Mouse (Mus musculus) lung, embryonic 15.5 days (tissue): ENCODE results near the gene Ucp2. TPM values are rescaled to one million over a fixed set of nuclear protein-coding genes. Genes with fewer than 3 reads are reported as not detected.

ENCODE experiments used
- ATAC-seq: fragments of 200-750 bp; cut with Nextera tagmentation; 2 replicates; pipeline ENCODE4 v1.8.0; 2017; ENCODE audit warnings: moderate number of reproducible peaks, borderline replicate concordance; ENCODE audit not compliant: low FRiP score, low TSS enrichment; ENCODE audit errors: extremely low read depth
- H3K27ac ChIP-seq: fragments of 300-500 bp; sonication (generic); 2 replicates; pipeline ENCODE4 v1.5.1; 2015; ENCODE audit warnings: moderate library complexity, mild to moderate bottlenecking, inconsistent platforms
- H3K27me3 ChIP-seq: fragments of 300-500 bp; sonication (generic); 2 replicates; pipeline ENCODE4 v1.6.1; 2015; ENCODE audit warnings: inconsistent platforms
- H3K36me3 ChIP-seq: fragments of 300-500 bp; sonication (generic); 2 replicates; pipeline ENCODE4 v1.6.1; 2015; ENCODE audit warnings: inconsistent platforms
- H3K4me1 ChIP-seq: fragments of 300-500 bp; sonication (generic); 2 replicates; pipeline ENCODE4 v1.6.1; 2015; ENCODE audit warnings: inconsistent platforms
- H3K4me2 ChIP-seq: fragments of 300-500 bp; sonication (generic); 2 replicates; pipeline ENCODE4 v1.6.1; 2015; ENCODE audit warnings: inconsistent platforms, mild to moderate bottlenecking, moderate library complexity
- H3K4me3 ChIP-seq: fragments of 300-500 bp; sonication (generic); 2 replicates; pipeline ENCODE4 v1.5.1; 2015; ENCODE audit warnings: mild to moderate bottlenecking, inconsistent platforms
- H3K9ac ChIP-seq: fragments of 300-500 bp; sonication (generic); 2 replicates; pipeline ENCODE4 v1.6.1; 2015; ENCODE audit warnings: inconsistent platforms
- H3K9me3 ChIP-seq: fragments of 300-500 bp; sonication (generic); 2 replicates; pipeline ENCODE4 v1.6.1; 2016; ENCODE audit warnings: inconsistent platforms
- WGBS: fragments of 180-500 bp; shearing (Covaris S2); methylation state at CpG from one replicate; pipeline ENCODE4 v1.1.7; 2015; 5-methylcytosine and 5-hydroxymethylcytosine counted together
- polyA plus RNA-seq: library from polyadenylated mRNA; unstranded; fragments of >200 nt; fragmentation: Nextera tagmentation; extraction: Ambion mirVana; gene quantifications from 2 replicates; pipeline ENCODE4 v1.2.1, GENCODE M21; 2015

The Ucp2 gene
- polyA plus RNA-seq, 1 experiment from 2014 or later = 279 TPM

- 94% methylated on average over 9 of the region's 9 CpGs for WGBS
- no peak overlapping the region for H3K9ac ChIP-seq
- no peaks in the 10 kb centered on the region for H3K27me3 ChIP-seq
- peaks cover 38% of the 10 kb centered on the region for H3K4me1 ChIP-seq
- no peak overlapping the region for H3K4me2 ChIP-seq
- H3K36me3 ChIP-seq = peaks cover 26% of the 10 kb centered on the region; the same call in 1 of the 2 replicates
- H3K27ac ChIP-seq = no peak overlapping the region
- no peak overlapping the region for H3K4me3 ChIP-seq
- no peak for ATAC-seq
- H3K9me3 ChIP-seq = no peaks in the 10 kb centered on the region
Measured at GRCm38 (mm10) chr7:100496791-100497190, 3.7 kb downstream of the Ucp2 start.

- Histone ChIP-seq H3K9ac (no peak overlapping the region), H3K27ac (no peak overlapping the region), H3K36me3 (peaks cover 26% of the 10 kb centered on the region; the same call in 1 of the 2 replicates), H3K4me2 (no peak overlapping the region), H3K9me3 (no peaks in the 10 kb centered on the region), H3K4me1 (peaks cover 38% of the 10 kb centered on the region), H3K27me3 (no peaks in the 10 kb centered on the region), H3K4me3 (no peak overlapping the region)
- no peak for ATAC-seq
- 64% methylated on average over 4 of the region's 4 CpGs for WGBS
Measured at GRCm38 (mm10) chr7:100497402-100497801, 4.3 kb downstream of the Ucp2 start.

- Histone ChIP-seq H3K9ac (no peak overlapping the region), H3K36me3 (peaks cover 26% of the 10 kb centered on the region; the same call in 1 of the 2 replicates), H3K4me1 (peaks cover 34% of the 10 kb centered on the region), H3K4me3 (no peak overlapping the region), H3K27ac (no peak overlapping the region), H3K27me3 (no peaks in the 10 kb centered on the region), H3K9me3 (no peaks in the 10 kb centered on the region), H3K4me2 (no peak overlapping the region)
- ATAC-seq = no peak
- WGBS = 86% methylated on average over 13 of the region's 13 CpGs
Measured at GRCm38 (mm10) chr7:100497982-100498381, 4.8 kb downstream of the Ucp2 start.

GRCm38 (mm10) chr7:100499465-100499864, 6.3 kb downstream of the Ucp2 start:
- H3K27me3 ChIP-seq = no peaks in the 10 kb centered on the region
- H3K36me3 ChIP-seq = peaks cover 26% of the 10 kb centered on the region; the same call in 1 of the 2 replicates
- no peaks in the 10 kb centered on the region for H3K9me3 ChIP-seq
- no peak overlapping the region for H3K4me3 ChIP-seq
- peaks cover 20% of the 10 kb centered on the region for H3K4me1 ChIP-seq
- H3K9ac ChIP-seq = no peak overlapping the region
- ATAC-seq = no peak
- H3K27ac ChIP-seq = no peak overlapping the region
- H3K4me2 ChIP-seq = no peak overlapping the region

- H3K27me3 ChIP-seq = no peaks in the 10 kb centered on the region
- no peak overlapping the region for H3K27ac ChIP-seq
- no peak overlapping the region for H3K9ac ChIP-seq
- H3K4me1 ChIP-seq = peaks cover 11% of the 10 kb centered on the region
- no peak overlapping the region for H3K4me3 ChIP-seq
- peaks cover 26% of the 10 kb centered on the region; the same call in 1 of the 2 replicates for H3K36me3 ChIP-seq
- no peak for ATAC-seq
- H3K9me3 ChIP-seq = no peaks in the 10 kb centered on the region
- no peak overlapping the region for H3K4me2 ChIP-seq
- WGBS = 53% methylated on average over 16 of the region's 16 CpGs
Measured at GRCm38 (mm10) chr7:100500276-100500977, 7.3 kb downstream of the Ucp2 start.

- Histone ChIP-seq H3K4me2 (no peak overlapping the region), H3K9me3 (no peaks in the 10 kb centered on the region), H3K9ac (no peak overlapping the region), H3K4me1 (peaks cover 3% of the 10 kb centered on the region), H3K27me3 (no peaks in the 10 kb centered on the region), H3K27ac (no peak overlapping the region), H3K36me3 (peaks cover 26% of the 10 kb centered on the region; the same call in 1 of the 2 replicates), H3K4me3 (no peak overlapping the region)
- ATAC-seq = no peak
- WGBS = 67% methylated on average over 6 of the region's 6 CpGs
Measured at GRCm38 (mm10) chr7:100501027-100501843, 8.1 kb downstream of the Ucp2 start.

GRCm38 (mm10) chr7:100501844-100502373, 8.8 kb downstream of the Ucp2 start:
- Histone ChIP-seq H3K36me3 (peaks cover 23% of the 10 kb centered on the region; the same call in 1 of the 2 replicates), H3K4me1 (no peaks in the 10 kb centered on the region; the same call in none of the 2 replicates), H3K27ac (no peak overlapping the region), H3K9me3 (no peaks in the 10 kb centered on the region), H3K9ac (no peak overlapping the region), H3K4me3 (no peak overlapping the region), H3K4me2 (no peak overlapping the region), H3K27me3 (no peaks in the 10 kb centered on the region)
- no peak for ATAC-seq
- WGBS = 58% methylated on average over 2 of the region's 2 CpGs

GRCm38 (mm10) chr7:100502374-100502922, 9.3 kb downstream of the Ucp2 start:
- no peak for ATAC-seq
- H3K36me3 ChIP-seq = peaks cover 18% of the 10 kb centered on the region; the same call in 1 of the 2 replicates
- no peak overlapping the region for H3K4me2 ChIP-seq
- H3K4me3 ChIP-seq = no peak overlapping the region
- H3K9ac ChIP-seq = no peak overlapping the region
- no peak overlapping the region for H3K27ac ChIP-seq
- H3K4me1 ChIP-seq = no peaks in the 10 kb centered on the region; the same call in 1 of the 2 replicates
- H3K9me3 ChIP-seq = no peaks in the 10 kb centered on the region
- no peaks in the 10 kb centered on the region for H3K27me3 ChIP-seq
- 65% methylated on average over 7 of the region's 7 CpGs for WGBS

- no peak for ATAC-seq
Measured at GRCm38 (mm10) chr7:100503076-100503475, 9.9 kb downstream of the Ucp2 start.

GRCm38 (mm10) chr7:100504740-100505487, 11.8 kb downstream of the Ucp2 start:
- Histone ChIP-seq H3K4me3 (no peak overlapping the region), H3K36me3 (no peaks in the 10 kb centered on the region), H3K4me1 (no peaks in the 10 kb centered on the region; the same call in 1 of the 2 replicates), H3K27me3 (no peaks in the 10 kb centered on the region), H3K9me3 (no peaks in the 10 kb centered on the region), H3K4me2 (no peak overlapping the region), H3K27ac (no peak overlapping the region), H3K9ac (no peak overlapping the region)
- ATAC-seq = no peak
- 74% methylated on average over 13 of the region's 13 CpGs for WGBS

More at GRCm38 (mm10) chr7:100503076-100503475, 9.9 kb downstream of the Ucp2 start:
- Histone ChIP-seq H3K9me3 (no peaks in the 10 kb centered on the region), H3K4me2 (no peak overlapping the region), H3K27me3 (no peaks in the 10 kb centered on the region), H3K4me3 (no peak overlapping the region), H3K27ac (no peak overlapping the region), H3K9ac (no peak overlapping the region), H3K4me1 (no peaks in the 10 kb centered on the region; the same call in 1 of the 2 replicates), H3K36me3 (peaks cover 12% of the 10 kb centered on the region; the same call in 1 of the 2 replicates)
- 80% methylated on average over 5 of the region's 5 CpGs for WGBS

- Histone ChIP-seq H3K36me3 (no peaks in the 10 kb centered on the region), H3K9ac (no peak overlapping the region), H3K27me3 (no peaks in the 10 kb centered on the region), H3K9me3 (no peaks in the 10 kb centered on the region), H3K4me1 (no peaks in the 10 kb centered on the region), H3K27ac (no peak overlapping the region), H3K4me2 (no peak overlapping the region), H3K4me3 (no peak overlapping the region)
- no peak for ATAC-seq
- WGBS = 57% methylated on average over 4 of the region's 4 CpGs
Measured at GRCm38 (mm10) chr7:100506494-100506893, 13.4 kb downstream of the Ucp2 start.
